Mouse (Mus musculus) embryonic facial prominence, embryonic 13.5 days (tissue): Measurements from ENCODE around the gene Nucks1. TPM values are rescaled to one million over a fixed set of nuclear protein-coding genes. Genes with fewer than 3 reads are reported as not detected.

Experiments
- polyA plus RNA-seq: library from polyadenylated mRNA; unstranded; fragments of >200 nt; fragmentation: Nextera tagmentation; extraction: Ambion mirVana; gene quantifications from 2 replicates; pipeline ENCODE4 v1.2.1, GENCODE M21; 2015

Nucks1 gene
- polyA plus RNA-seq, 1 experiment from 2014 or later: 103 TPM

Other genes with a start within 250 kb of the Nucks1 start
- gene Rab7b, start 221.8 kb upstream of the Nucks1 start, polyA plus RNA-seq: 4.9 and 5.0 TPM in 2 replicates
- not detected in 2 replicates for gene Slc26a9, start 166.5 kb upstream of the Nucks1 start, polyA plus RNA-seq
- gene Pm20d1, start 113.2 kb upstream of the Nucks1 start, polyA plus RNA-seq: 0.32 and 0.53 TPM in 2 replicates
- 12.7 and 13.5 TPM in 2 replicates for gene Slc41a1, start 83.0 kb upstream of the Nucks1 start, polyA plus RNA-seq
- gene Rab29, start 43.3 kb upstream of the Nucks1 start, polyA plus RNA-seq: 28.6 and 30.5 TPM in 2 replicates
- gene Slc45a3, start 52.4 kb downstream of the Nucks1 start, polyA plus RNA-seq: 3.2 and 4.0 TPM in 2 replicates
- 21.7 and 22.3 TPM in 2 replicates for gene Elk4, start 97.1 kb downstream of the Nucks1 start, polyA plus RNA-seq
- gene Mfsd4a, start 157.5 kb downstream of the Nucks1 start, polyA plus RNA-seq: 13.5 and 16.2 TPM in 2 replicates
- 2.3 and 2.8 TPM in 2 replicates for gene Cdk18, start 229.2 kb downstream of the Nucks1 start, polyA plus RNA-seq